Mouse (Mus musculus) G1E (cell line): ENCODE data around the gene Pcgf1.

Experiments used
- CTCF ChIP-seq: IDR thresholded peaks from 2 replicates; pipeline ENCODE4 v1.5.1; 2012; ENCODE audit warnings: low read depth, low read length, inconsistent platforms, mixed read lengths
- POLR2AphosphoS5 ChIP-seq: IDR thresholded peaks from 2 replicates; pipeline ENCODE4 v1.6.1; 2012; ENCODE audit warnings: low read depth, low read length, inconsistent platforms; ENCODE audit not compliant: insufficient replicate concordance
- TAL1 ChIP-seq: conservative IDR thresholded peaks from 2 replicates; pipeline ENCODE4 v1.6.1; 2012; ENCODE audit warnings: low read depth, low read length, inconsistent platforms, mixed read lengths

DNA sequence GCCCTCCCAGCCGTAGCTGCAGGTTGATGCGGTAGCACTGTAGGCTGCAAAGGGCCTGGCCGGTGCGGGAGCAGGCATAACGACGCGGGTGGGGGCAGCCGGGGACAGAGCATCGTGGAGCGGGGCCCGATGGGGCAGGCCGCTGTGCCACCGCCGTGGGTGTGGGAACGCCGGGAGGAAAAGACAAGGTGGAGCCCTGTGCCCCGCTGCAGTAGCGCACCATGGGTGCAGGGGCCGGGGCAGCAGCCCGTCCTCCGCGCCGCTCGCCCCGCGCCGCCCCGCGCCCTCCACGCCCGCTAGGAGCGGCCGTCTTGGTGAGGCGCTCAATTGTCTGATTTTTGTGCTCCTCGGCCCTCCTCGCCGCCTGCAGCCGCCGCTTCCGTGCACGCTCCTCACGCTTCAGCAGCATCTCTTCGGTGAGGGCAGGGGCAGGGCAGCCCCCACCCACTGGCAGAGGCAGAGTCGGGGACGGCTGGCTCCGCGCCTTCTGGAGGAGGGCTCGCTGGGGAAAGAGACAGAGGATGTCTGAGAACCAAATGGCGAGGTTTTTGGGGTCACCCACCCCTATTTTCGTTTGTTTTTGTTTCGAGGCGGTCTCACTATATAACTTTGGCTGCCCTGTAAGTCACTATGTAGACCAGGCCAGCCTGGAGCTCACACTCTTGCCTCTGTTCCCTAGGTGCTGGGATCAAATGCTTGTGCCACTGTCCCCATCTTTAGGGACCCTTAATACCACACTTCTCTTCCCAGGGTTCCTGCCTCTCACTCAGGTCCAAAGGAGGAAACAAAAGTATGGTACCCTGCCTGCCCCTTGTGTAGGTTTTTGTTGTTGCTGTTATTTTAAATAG, 44.4 kb downstream of the Pcgf1 start:
- TF ChIP-seq TAL1 (no peak), CTCF (no peak), POLR2AphosphoS5 (no peak)
